Mouse (Mus musculus): ENCODE results near the gene Dgkz.

- no peak for TF ChIP-seq MAFK (IDR thresholded peaks at IDR 0.05; ENCODE audit: insufficient read depth, low read depth, low read length)
- no peak for TF ChIP-seq ZC3H11A (IDR thresholded peaks at IDR 0.05; ENCODE audit: borderline replicate concordance, low read depth, low read length)
- TF ChIP-seq ZNF384 (IDR thresholded peaks at IDR 0.05; ENCODE audit: low read depth, low read length): no peak
- no peak for TF ChIP-seq HCFC1 (IDR thresholded peaks at IDR 0.05; ENCODE audit: borderline replicate concordance, insufficient read depth, low read length)
Observed at GRCm38 (mm10) chr2:91962864-91963401, 12.7 kb downstream of the Dgkz start.

All from ES-E14 (cell line).